Mouse (Mus musculus) kidney, adult 18-20 months (tissue): ENCODE data around the gene Col4a2.

ENCODE experiments used
- DNase-seq: peaks from one replicate; pipeline ENCODE4 v3.0.0; 2021

Col4a2 gene

DNA sequence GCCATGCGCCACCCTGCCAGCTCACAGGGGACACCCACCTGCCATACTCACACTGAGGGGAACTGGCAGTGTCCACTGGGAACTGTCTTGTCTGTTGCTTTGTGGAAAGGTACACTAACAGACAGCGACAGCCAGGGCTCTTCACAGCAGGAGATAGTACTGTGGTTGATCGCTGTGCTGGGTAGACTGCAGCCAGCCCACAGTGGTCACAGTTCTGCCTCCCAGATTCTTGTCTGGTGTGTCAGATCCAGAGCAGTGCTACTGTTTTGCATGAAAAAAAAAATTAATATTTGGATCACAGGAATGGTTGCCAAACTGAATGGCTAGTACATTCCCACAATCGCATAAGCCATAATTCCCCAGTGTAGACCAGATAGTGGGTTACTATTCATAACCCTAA lies 74.7 kb downstream of the Col4a2 start:
- DNase-seq: no peak

- DNase-seq: no peak
Observed at GRCm38 (mm10) chr8:11389275-11390050, 76.9 kb downstream of the Col4a2 start.

GRCm38 (mm10) chr8:11392739-11393138 lies 80.1 kb downstream of the Col4a2 start:
- DNase-seq: peak; percentile 86

- no peak for DNase-seq
Observed at GRCm38 (mm10) chr8:11393161-11393560, 80.6 kb downstream of the Col4a2 start.

DNA sequence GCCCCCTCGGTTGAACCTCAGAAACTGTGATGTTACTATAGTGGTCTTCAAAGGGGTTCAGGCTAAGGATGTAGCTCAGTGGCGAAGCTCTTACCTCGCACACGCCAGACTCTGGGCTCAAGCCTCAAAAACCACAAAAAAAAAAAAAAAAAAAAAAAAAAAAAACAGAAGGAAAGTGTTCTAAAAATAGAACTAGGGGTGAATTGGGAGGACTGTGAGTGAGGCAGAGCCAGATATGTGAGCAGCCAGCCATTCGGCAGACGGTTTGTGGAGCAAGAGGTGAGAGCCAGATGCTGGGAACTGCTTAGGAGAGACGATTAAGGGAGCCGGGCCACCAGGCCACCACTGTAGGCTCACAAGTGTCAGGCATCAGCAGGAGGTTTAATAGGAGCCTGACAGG lies 81.0 kb downstream of the Col4a2 start:
- DNase-seq: no peak

DNA sequence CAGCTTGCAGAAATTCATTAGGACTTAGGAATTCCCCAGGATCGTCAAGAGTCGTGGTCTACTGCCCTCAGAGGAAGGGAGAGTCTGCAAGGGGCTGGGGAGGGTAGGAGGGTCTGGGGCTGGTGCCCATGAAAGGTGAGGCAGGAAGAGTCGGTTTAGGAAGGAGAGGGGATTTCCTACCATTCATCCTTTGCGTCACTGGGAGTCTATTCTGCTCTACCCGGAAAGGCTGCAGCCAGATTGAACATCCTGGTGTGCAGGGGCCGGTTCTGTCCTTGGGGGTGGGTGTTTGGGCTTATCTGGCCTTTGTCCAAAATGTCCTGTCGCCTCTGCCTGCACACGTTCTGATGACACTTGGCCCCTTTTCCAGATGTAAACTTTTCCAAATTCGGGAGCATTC lies 82.2 kb downstream of the Col4a2 start:
- no peak for DNase-seq

DNA sequence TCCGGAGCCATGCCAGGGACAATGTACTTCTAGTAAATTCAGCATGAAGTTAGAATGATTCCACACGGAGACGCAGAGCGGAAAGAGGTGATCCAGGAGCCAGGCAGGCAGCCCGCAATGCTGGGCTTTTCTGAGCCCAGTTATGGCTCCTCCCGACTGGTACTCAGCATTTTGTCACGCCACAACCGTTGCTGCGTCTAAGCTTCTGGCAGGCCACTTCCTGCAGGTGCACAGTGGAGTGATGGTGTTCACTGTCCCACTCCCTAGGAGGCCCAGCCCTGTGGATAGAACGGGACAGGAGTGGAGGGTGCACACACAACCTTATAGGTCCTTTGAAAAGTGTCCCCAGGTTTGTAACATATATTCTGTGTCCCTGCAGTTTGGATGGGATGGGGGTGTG lies 83.0 kb downstream of the Col4a2 start:
- DNase-seq: no peak

DNA sequence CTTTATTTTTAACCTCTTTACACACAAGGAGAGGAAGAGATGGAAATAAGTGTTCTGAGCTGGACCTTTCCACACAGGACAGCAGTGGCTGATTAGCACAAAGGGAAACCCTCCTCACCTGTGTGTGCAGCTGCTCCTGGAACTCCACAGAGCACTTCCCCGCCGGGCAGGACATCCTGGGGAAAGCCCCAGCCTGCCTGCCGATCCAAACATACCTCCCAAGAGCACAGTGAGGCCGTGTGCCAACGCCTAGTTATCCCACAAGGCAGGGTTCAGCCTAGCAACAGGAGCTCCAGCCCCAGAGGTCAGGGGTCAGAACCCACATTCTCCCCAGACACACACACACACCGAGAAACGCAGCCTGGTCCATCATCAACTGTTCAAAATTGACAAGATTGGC lies 83.5 kb downstream of the Col4a2 start:
- DNase-seq: no peak

DNA sequence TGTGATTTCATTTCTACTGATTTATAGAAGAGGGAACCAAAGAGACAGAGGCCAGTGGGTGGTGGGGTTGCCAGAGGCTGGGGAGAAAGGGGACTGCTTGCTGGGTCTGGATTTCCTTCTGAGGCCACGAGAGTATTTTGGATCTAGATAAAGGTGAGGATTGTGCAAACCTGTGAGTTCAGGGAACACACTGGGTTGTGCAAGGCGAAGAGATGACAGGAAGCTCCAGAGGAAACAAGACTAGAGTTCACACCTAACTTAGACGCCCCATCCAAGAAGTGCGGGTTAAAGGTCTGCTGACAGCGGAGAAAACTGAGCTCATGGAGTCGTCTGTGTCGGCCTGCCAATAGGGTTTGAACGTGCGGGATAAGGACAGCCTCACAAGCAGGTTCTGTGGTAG lies 84.5 kb downstream of the Col4a2 start:
- no peak for DNase-seq

DNA sequence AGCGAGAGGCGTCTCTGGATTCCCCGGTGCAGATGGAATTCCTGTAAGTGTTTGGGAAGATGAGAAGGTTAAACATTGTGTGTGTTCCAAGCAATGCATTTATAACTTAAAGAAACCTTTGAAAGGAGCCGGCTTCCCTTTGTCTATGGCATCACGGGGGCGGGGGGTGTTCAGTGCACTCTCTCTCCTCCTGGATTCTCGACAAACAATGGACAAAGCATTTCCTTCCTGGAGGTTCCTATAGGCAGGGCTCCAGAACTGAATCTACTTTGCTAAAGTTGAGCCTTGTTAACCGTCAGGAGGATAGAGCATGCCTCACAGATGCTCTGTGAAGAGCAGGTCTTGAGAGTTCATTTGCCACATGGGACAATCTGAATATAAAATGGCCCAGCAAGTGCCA lies 87.1 kb downstream of the Col4a2 start:
- no peak for DNase-seq

GRCm38 (mm10) chr8:11400244-11400643 lies 87.6 kb downstream of the Col4a2 start:
- no peak for DNase-seq

DNA sequence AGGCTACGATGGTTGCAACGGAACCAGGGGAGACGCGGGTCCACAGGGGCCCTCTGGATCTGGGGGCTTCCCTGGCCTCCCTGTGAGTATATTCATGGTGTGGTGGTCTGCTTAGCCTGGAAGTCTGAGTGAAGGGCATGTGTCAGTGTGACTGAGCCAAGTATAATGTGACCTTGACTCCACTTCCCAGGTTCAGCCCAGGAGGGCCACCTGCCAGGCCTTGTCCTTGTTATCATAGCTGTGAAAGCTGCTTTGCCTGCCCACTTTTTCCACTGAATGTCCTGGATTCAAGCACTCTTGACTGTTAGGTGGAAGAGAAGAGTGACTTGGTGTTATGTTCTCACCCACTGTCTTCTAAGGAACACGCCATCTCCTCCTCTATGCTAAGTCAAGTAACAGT lies 88.6 kb downstream of the Col4a2 start:
- DNase-seq: no peak

GRCm38 (mm10) chr8:11402220-11402619 lies 89.6 kb downstream of the Col4a2 start:
- DNase-seq: no peak

DNA sequence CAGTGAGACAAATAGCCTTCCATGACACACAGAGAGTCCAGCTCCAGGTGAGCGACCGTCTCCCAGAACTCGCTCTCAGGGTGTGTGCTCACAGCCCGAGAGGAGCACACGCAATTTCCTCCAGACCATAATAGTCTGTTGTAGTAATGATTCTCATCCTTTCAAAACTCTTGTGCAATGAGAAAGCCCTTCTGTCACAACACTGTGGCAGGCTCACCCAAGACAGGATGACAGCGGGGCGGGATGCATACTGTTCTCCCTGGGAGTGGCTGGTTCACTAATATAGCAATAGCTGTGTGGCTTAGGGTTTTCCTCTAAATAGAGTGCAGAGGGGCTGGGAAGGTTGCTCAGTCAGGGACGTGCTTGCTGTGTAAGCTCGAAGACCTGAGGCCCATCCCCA lies 91.2 kb downstream of the Col4a2 start:
- no peak for DNase-seq

- no peak for DNase-seq
Observed at GRCm38 (mm10) chr8:11404614-11405013, 92.0 kb downstream of the Col4a2 start.

DNA sequence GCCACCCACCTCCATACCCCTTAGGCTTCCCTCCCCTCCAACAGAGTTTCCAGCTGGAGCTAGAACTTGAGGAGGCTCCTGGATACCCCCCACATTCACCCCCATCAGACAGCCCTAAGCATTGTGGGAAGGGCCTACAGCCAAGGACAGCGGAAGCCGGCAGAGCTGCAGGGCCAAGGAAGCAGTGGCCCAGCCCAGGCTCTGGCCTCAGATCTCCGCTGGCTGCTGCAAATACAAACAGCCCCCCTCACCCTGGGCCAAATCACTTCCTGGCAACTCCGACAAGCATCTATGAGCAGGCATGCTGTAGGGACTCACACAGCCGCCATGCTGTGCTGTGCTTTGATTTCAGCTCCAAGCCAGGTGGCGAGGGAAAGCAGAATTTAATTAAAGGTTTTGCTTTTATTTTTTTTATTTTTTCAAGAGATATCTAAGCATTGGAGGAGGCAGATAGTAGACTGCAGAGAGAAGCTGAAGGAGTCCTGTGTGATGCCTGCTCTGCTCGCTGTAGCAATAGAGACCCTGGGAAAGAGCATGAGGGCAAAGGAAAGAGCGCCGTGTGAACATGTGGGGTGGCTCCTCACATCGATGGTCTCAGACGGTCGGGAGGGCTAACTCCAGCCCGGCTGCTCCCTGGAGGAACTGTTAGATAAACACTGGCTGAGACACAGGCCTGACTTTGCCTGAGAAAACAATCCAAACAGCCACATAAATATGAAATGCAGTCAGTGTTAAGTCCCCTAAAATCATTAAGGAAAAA lies 93.3 kb downstream of the Col4a2 start:
- DNase-seq: no peak

- no peak for DNase-seq
Observed at GRCm38 (mm10) chr8:11411504-11412124, 99.0 kb downstream of the Col4a2 start.

DNA sequence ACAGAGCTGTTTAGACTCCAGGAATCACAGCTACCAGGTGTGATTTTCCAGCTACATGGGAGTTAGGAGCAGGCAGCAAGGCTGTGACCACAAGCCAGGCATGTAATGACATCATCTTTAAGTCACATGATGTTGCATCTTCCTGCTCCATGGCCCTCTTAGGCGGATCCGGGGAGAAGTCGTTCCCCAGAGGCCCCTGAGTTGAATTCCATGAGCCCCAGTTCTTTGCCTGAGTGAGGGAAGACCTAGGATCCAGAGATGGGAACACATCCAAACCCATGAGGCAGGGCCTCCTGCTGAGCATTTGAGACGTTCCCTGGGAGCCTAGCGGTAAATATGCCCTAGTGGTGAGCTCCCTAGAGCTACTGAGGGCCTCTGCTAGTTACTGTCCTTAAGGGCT lies 99.8 kb downstream of the Col4a2 start:
- no peak for DNase-seq

GRCm38 (mm10) chr8:11414304-11414703 lies 101.7 kb downstream of the Col4a2 start:
- DNase-seq: no peak

DNA sequence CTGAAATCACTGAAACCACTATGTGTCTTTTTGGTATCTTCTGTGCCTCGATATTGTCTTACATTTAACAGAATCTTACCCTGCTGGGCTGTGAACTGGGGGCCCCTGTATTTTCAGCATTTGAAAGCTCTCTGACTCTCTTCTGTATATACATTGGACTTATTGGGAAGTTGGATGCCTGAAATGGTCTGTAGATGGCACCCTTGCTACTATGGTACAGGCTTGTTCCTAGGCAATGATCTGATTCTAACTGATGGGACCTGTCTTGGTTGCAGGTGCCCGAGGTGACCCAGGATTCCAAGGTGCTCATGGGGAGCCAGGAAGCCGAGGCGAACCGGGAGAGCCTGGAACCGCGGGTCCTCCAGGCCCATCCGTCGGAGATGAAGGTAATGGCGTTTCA lies 102.5 kb downstream of the Col4a2 start:
- no peak for DNase-seq

GRCm38 (mm10) chr8:11417762-11418161 lies 105.2 kb downstream of the Col4a2 start:
- no peak for DNase-seq

DNA sequence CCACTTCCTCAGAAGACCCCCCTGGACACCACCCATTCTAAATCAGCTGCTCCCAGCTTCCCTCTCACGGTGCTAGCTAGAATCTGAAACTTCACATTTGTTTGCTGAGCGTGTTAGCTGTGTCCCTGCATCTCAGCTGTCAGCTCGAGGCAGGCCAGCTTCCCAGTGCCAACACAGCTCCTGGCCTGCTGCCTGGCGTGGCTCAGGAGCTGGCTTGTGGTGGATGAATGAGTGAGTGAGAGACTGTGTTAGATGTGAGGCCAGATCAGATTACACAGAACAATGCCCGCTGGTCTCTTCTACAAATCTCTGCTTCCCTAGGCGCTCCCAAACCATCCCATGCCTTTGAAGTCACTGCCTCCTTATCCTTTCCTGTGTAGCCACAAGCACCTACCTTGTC lies 106.6 kb downstream of the Col4a2 start:
- DNase-seq: no peak

GRCm38 (mm10) chr8:11419645-11420044 lies 107.0 kb downstream of the Col4a2 start:
- DNase-seq: peak; percentile 65

DNA sequence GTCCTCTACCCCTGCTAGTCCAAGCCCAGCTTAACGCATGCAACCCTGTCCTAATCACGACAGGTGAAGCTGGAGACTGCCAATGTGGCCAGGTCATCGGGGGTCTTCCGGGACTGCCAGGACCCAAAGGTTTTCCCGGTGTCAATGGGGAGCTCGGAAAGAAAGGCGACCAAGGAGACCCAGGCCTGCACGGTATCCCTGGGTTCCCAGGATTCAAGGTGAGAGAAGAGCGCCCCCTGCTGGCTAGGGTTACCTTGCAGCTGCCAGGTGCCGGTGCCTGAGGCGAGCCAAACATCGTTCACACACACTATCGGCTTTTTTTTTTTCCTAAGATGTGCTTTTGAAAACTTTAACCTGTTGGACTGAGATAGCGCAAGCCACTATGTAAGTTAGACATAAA lies 108.5 kb downstream of the Col4a2 start:
- DNase-seq: peak; percentile 63
